Mouse (Mus musculus) left cerebral cortex, postnatal 36 days (tissue): Measurements from ENCODE around the gene Fancc. TPM values are rescaled to one million over a fixed set of nuclear protein-coding genes. Genes with fewer than 3 reads are reported as not detected.
"Not testable (repeated sequence)": the region's sequence is repeated elsewhere in the genome, so short reads cannot be mapped to it uniquely, and the experiment has no call there.

Source experiments
- DNase-seq, 2 experiments: peaks; one replicate each; pipeline ENCODE4 v3.0.0; 2021 to 2022; ENCODE audit warnings: low spot score in 2 of 2, mixed read lengths in 1 of 2
- intact Hi-C: fragments of 180-260 bp; cut with DNase I; formaldehyde crosslinking; loops from one replicate; pipeline ENCODE4 v1.15.1; 2025
- total RNA-seq, 2 experiments: library from RNA; stranded (reverse); gene quantifications; 2 replicates each; pipeline ENCODE4 v1.2.3; 2021

Gene Fancc
- total RNA-seq, 2 experiments from 2014 or later, result 7.1 to 7.7 TPM

DNA sequence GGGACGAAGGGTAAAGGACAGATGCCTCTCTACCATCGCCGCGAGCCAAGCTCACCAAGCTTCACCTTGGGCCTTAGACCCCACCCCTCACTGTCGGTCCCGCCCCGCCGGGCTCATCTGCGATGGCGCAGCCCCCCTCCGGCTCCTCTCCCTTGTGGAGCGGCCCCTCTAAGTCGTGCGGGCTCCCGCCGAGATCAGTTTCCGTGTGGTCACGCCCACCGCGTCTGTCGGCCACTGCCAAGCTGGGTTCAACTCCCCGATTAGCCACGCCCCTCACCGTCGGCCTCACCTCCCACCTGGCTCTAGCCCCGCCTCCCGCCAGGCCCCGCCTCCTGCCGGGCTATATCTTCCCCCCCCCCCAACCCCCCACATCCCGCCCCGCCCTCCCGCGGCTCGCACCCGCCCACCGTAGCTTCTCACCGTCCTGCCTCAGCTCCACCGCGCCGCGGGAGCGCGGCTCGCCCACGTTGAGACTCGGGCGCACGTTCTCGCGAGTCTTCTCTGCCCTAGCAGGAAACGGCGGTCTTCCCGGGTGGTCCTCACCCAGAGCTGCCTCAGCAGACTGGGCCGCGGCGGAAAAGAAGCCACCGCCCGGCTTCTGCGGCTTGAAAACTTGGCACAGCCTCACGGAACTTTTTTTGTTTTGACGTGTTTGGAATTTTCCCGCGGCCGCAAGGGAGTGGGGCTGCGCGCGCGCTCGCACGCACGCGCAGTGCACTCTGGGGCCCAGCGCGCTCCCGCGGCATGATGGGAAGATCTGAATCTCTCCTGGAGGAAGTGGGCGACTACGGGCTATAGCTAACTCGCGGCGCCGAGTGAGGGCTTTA lies 65.8 kb downstream of the Fancc start:
- intact Hi-C loops, result loop anchor here (1.0 kb wide), 1 partner anchor 134 kb away; no protein-coding TSS in a partner anchor
- peak; percentile 89 to 91 for DNase-seq

DNA sequence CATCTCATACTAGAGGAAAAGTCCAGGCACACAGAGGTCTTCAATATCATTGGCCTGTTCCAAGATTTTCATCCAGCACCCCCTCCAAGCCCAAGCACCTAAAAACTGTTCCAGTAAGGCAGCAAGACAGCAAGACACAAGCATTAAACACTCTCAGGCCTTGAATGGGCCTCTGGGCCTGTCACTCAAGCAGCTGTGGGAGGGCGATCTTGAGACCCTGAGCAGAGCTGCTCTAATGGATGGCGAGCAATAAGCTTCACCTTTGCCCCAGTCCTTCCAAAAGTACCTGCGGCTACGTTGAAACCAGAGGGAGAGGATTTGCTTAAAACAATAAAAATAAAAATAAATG lies 66.4 kb downstream of the Fancc start:
- DNase-seq, result no peak

DNA sequence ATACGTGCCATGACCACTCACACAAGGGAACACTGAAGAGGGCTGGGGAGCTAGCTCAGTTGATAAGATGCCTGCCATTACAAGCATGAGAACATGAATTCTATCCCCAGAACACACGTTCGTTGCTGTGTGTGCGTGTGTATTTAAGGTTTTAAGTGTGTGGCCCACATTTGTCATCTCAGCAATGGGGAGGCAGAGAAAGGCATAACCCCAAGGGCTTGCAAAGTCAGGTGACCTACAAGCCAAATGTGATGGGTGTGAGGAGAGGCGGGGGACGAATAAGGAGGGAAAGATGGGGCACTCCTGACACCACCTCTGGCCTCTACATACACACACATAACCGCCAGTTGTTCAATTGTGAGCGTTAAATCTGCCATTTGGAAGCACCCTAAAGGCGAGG lies 66.9 kb downstream of the Fancc start:
- DNase-seq, result no peak
- intact Hi-C loops, result no loop called here

More for the DNA sequence above, 66.4 kb downstream of the Fancc start:
- intact Hi-C loops, result loop anchor here (1.0 kb wide), 1 partner anchor 135 kb away; no protein-coding TSS in a partner anchor

DNA sequence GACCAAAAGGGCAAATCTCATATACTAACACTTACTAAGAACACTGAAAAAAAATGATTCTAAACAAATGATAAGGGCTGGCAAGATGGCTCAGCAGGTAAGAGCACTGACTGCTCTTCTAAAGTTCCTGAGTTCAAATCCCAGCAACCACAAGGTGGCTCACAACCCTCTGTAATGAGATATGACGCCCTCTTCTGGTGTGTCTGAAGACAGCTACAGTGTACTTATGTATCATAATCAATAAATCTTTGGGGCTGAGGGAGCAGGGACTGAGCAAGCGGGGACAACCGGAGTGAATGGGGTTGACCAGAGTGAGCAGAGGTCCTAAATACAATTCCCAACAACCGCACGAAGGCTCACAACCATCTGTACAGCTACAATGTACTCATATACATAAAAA lies 68.9 kb downstream of the Fancc start:
- DNase-seq, intact Hi-C loops: not testable (repeated sequence)

DNA sequence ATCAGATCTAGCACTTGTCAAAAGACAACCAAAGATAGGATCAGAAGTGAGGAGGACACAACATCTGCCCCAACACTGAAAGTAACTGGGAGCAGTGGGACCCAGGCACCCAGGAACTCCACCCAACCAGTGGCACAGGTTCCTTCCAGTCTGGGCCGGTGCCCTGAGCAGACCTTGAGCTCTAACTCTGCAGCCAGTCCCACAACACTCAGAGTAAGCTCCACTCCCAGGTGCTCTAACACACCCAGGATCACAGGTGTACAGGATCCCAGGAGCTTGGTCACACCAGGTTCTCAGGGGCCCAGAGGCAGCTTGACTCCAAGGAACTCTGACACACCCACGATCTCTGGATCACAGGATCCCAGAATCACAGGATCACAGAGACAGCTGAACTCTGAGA lies 74.0 kb downstream of the Fancc start:
- intact Hi-C loops, result no loop called here
- no peak for DNase-seq

DNA sequence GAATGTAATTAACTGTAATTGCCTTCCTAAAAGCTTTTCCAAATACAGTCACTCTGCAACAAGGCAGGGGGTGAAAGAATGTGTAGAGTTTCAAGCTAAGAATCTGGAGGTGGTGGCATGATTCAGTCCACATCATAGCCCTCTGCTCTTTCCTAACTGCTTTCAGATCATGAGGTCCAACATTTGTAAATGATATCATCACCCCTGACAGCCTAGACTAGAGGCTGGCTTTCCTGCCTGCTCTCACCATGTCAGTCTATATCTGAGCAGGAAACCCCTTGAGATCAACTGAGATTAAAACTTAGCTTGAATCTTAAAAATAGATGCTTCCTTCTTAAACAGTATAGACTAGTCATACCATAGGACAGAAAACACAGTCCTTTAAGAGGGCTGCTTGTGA lies 75.9 kb downstream of the Fancc start:
- intact Hi-C loops, result no loop called here
- DNase-seq, result no peak

DNA sequence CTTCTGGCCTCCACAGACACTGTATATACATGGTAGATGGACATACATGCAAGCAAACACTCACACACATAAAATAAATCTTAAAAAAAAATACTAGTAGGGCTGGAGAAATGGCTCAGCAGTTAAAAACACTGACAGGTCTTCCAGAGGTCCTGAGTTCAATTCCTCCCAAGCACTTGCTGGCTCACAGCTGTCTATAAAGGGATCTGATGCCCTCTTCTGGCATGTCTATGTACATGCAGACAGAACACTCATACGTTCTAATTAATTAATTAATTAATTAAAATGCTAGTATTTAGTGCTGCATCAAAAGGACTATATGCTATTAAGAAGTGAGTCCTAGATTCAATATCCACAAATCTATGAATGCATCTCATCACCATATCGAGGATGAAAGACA lies 78.9 kb downstream of the Fancc start:
- intact Hi-C loops, result no loop called here
- DNase-seq, result no peak

DNA sequence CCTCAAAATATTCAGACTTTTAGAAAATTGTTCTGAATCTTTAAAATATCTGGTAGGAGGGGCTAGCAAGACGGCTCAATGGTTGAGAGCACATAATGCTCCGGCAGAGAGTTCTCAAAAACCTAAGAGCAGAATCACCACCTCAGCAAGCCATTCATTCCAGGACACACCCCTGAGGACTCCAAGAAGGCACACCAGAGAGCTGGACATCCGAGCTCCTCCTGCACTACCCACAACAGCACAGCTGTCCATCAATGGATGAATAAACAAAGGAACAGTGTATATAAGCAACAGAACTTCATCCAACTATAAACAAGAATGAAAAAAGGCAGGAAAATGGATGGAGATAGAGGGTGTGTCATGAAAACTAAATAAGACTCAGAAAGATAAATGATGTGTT lies 80.3 kb downstream of the Fancc start:
- no peak for DNase-seq
- intact Hi-C loops, result no loop called here

DNA sequence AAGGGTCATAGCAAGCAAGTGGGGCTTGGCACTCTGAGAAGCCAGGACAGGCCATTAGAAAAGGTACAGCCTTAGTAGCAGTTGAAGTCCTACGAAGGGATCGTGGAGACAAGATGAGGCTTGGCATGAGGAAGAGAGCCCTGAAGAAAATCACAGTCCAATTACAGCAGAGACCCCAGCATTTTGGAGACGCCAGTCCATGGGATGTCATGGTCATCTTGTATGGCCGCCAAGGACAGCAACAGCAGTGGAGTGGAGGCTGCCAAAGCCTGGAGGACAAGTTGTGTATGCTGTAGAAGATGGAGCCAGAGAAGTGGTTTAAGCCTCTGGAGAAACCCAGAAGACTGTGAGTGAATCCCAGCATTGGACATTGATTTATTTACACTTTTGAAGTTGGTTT lies 84.4 kb downstream of the Fancc start:
- intact Hi-C loops, result no loop called here
- DNase-seq, result no peak

DNA sequence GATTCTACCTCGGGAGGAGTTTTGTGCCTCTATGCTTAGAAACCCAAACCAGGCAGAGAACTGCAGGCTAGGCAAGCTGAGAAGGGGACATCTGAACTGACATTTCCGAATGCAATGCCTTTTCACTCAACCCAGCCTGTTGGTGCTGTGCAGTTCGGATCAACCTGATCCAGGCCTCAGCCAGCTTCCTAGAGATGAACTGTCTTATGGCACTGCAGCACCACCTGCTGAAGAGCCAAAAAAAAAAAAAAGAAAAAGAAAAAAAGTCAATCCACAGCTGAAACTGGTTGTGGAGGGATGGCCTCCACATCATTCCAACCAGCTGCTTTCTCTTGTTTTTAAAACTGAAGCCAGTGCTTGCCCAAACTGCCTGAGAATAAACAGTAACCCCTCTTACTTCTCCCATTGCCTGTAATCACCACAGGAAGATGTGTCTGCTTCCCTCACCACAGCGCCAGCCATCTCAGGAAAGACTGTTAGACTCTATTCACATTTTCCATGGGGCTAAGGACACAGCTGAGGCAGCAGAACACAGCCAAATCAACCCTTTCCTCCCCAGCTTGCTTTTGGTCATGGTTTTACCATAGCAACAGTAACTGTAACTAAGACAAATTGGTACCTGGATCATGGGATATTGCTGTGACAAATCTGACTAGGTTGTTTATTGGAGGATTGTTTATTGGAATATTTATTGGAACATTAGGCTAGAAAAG lies 85.6 kb downstream of the Fancc start:
- intact Hi-C loops, result no loop called here
- DNase-seq, result no peak

DNA sequence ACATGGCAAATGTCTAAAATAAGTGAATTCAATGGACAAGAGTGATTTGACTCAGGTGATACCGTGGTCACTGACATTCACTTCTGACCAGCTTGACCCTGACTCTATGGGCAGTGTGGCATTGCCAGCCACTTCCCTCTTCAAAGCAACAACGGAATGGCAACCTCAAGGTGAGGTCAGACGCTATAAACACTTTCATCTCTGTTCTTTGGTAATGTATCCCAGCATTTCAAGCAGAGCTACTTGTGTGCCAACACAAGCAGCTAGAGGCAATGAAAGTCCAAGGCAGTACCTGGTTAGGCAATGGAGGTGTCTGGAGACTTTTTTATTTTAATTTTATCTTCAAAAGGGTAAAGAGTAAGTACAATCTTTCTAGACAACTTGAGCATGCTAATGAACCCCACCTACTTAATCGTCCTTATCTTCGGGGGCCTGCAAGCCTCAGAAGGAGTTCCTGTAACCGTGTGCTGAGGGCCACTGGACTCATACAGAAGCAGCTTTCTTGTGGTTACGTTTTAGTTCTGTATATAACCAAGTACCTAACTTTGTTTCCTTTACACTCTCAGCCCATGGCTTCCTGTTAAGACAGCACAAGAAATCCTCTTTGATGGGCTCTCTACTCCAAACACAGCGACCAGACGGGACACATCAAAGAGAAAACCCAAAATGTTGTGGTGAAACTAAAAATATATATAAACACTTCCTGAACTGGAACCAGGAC lies 86.3 kb downstream of the Fancc start:
- no peak for DNase-seq
- intact Hi-C loops, result no loop called here

DNA sequence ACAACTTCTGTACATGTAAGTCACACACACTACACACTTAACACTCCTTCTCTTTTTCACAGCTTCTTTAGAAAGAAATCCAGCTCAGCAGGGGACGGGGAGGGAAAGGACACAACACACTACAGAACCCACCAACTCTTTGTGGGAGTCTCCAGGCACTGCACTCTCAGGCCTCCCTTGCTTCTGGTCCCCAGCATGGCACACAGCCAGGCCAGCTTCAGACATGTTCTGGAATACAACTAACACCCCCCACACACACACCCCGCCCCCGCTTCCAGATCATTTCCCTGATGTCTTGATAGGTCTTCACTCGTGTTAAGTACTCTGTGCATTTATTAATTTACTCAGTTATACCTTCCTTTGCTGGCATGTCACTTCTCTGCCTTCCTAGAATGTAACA lies 91.9 kb downstream of the Fancc start:
- no peak for DNase-seq
- intact Hi-C loops, result no loop called here

DNA sequence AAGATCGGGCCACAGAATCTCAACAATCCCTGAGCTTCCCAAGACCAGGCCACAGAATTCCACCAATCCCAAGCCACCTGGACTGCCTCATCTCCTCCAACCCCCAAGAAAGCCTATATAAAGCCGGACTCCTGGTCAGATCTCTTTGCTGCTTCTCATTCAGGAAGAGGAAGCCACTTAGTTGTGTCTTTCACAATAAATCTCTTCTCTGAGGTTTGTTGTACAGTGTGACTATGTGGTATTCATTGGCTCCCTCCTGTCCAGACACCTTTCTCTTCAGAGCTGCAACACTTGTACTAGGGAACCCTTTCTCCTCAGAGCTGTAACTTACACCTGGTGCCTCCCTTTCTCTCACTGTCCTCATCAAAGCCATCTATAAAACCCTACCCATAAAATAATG lies 92.4 kb downstream of the Fancc start:
- intact Hi-C loops, result no loop called here
- no peak for DNase-seq

DNA sequence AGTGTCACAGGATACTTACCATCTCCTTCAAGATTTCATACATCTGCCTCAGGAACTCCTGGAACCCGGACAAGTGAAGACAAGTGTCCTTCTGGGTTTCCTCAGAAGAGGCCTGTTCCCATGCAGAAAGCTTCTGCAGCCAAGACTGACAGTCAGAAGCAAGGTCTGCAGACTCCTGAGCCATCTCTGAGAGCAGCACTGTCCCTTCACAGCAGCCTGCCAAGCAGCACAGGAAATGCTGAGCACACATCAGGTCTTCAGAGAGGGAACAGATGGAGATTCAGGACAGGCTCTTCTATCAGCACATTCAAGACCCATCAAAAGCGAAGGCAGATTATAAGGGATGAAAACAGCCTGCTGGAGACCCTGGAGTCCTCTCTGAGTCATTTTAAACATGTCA lies 94.3 kb downstream of the Fancc start:
- intact Hi-C loops, result no loop called here
- DNase-seq, result no peak

DNA sequence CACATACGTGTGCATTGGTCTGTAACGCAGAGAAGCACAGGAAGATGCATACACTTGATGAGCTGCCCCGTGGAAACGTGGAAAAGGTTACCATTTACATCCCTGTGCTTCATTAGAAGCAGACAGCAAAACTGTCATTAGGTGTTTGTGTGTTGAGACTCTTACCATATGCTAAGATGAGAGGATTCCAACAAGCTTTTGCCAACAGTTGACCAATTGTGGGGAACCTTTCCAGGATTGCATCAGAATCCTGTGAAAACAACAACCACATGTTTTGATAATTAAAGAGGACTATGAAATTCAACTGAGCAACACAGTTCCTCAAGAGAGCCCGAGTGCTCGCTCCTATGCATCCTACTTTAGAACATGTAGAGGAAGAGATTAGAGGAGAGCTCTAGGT lies 97.0 kb downstream of the Fancc start:
- intact Hi-C loops, result no loop called here
- no peak for DNase-seq

DNA sequence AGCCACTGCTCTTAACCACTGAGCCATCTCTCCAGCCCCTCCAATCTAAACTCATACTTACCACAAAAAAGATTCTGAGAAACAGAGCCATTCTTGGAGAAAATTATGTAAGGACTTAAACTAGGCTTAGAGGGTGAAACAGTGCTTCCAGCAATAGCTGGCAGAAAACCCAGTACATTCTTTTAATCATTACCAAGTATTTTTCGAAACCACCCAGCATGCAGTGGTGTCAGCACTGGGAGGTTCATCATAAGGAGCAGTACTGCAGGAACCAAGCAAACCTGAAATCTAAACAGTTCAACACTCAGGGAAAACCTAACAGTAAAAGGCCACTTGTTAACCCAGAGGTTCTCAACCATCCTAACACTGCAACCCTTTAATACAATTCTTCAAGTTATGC lies 99.7 kb downstream of the Fancc start:
- intact Hi-C loops, result no loop called here
- no peak for DNase-seq

DNA sequence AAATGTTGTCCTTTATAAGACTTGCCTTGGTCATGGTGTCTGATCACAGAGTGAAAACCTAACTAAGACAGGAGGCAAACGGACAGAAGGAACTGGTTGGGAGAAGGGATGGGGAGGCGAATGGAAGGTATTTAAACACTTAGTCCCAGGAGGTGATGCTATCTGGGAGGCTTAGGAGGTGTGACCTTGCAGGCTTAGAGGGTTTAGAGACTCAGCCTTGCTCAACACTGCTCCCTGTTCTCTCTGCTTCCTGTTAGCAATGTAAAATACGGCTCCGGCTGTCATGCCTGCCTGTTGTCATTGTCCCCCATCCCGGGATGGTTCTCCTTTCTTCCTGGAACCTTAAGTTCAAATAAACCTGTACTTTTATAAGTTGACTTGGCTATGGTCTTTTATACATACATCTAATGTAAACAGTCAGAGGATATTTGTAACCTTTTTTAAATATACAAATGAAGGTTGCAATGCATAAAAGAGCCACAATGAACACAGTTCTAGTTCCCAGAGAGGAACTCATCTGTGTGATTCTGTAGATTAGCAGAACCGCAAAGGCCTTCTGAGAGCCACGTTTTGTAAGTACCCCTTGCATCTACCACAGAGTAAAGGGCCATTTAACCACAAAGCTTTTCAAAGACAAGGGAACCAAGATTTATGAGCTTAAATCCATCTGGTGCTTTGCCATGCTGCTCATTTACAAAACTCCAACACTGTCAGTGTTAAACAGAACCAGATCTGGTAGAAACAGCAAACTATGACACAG lies 102.6 kb downstream of the Fancc start:
- intact Hi-C loops, result no loop called here

DNA sequence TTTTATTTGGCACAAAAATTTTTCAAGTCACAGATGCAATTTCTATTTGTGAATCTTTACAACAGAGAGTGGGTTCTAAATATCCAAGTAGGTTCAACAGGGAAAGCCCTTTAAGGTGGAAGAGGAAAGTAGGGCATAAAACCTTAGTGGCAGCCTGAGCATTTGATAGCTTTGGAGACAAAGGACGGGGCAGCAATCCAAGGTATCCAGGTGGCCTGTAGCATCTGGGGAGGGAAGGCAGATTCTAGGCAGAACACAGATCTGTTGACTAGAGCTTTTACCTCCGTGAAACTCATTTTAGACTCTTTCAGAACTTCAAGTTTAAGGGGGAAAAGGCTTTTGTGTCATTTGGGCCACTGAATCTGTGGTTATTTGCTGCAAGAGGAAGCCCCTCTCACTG lies 111.8 kb downstream of the Fancc start:
- DNase-seq, result no peak
- intact Hi-C loops, result no loop called here

More for the DNA sequence above, 102.6 kb downstream of the Fancc start:
- no peak for DNase-seq

DNA sequence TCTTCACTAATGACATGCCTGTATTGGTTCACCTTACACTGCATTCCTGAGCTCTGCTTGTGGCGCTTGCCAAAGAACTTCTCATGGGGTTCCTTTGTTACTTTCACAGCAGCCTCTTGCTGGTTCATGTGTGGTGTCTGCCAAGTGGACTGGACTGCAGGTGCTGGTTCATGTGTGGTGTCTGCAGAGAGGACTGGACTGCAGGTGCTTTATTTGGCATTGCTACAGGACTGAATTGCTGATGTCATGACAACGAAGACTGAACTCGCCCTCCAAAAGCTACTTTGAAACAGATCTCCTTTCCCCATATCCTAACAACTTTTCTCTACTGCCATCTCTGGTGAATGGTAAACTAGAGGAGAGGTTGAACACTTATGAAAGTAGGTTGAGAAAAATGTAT lies 112.3 kb downstream of the Fancc start:
- no peak for DNase-seq
- intact Hi-C loops, result no loop called here

DNA sequence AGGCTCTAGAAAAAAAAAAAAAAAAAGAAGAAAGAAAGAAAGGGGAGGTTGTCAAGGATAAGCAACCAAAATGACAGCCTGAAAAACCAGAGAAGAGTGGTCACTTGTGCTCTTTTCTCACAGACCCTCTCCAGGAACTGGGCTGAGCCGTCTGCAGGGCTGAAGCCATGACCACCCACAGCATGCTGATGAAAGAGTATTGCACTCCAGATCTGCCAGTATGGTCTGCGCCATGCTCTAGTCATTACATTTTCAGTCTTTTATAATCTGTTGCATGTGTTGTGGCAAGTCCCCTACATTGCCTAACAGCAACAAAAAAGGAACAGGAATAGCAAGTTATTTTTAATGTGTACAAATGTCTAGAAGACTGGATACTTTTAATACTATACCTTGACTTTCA lies 114.9 kb downstream of the Fancc start:
- no peak for DNase-seq
- intact Hi-C loops, result no loop called here
